Mouse (Mus musculus): ENCODE measurements around the gene Acpp.

- TF ChIP-seq CTCF (IDR thresholded peaks at IDR 0.05; ENCODE audit: low read depth) (no peak), EP300 (optimal IDR thresholded peaks at IDR 0.05) (no peak)
Observed at GRCm38 (mm10) chr9:104338489-104339427, 1.2 kb upstream of the Acpp start.
